Mouse (Mus musculus): ENCODE results near the gene Lamb3. TPM values are rescaled to one million over a fixed set of nuclear protein-coding genes. Genes with fewer than 3 reads are reported as not detected.

The Lamb3 gene
- polyA plus RNA-seq, 1 experiment from 2014 or later = 0.49 TPM

DNA sequence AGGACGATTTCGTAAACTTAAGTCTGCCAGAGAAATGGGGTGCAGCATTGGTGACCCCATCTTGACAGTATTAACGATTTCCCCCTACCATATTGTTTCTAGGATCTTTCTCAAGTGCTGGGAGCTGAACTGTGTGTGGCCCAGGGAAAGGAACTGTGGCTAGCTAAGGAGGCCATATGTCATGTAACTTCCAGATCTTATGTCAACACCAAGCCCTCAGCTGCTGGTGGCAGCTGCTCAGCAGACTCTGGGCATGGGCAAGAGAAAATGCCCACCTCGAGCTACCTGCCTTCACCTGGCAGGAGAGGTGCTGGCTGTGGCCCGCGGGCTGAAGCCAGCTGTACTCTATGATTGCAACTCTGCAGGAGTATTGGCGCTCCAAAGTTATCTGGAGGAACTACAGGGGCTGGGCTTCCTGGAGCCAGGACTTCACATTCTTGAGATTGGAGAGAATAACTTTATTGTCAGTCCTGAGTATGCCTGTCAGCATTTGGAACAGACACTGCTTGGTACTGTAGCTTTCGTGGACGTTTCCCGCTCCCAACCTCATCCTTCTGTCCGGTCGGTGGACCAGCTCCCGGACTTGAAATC lies 33.3 kb upstream of the Lamb3 start:
- H3K36me3 ChIP-seq (ENCODE audit: control insufficient read depth, insufficient read depth, low read length) = no peaks in the 10 kb centered on the region
- WGBS = 86% methylated on average over 13 of the region's 13 CpGs
- H3K27ac ChIP-seq (ENCODE audit: low read depth, low read length) = peak overlapping the region; percentile 83
- no peaks in the 10 kb centered on the region for H3K27me3 ChIP-seq (ENCODE audit: control insufficient read depth, insufficient read depth, low read length)
- no peaks in the 10 kb centered on the region for H3K9me3 ChIP-seq (ENCODE audit: control insufficient read depth, low read length)
- ATAC-seq (ENCODE audit: low FRiP score, low TSS enrichment) = no peak
- H3K4me1 ChIP-seq (ENCODE audit: control insufficient read depth, insufficient read depth, low read length) = peaks cover 22% of the 10 kb centered on the region; the same call in 1 of the 2 replicates
- peak overlapping the region; percentile 77 for H3K4me3 ChIP-seq (ENCODE audit: low read length)
- peak overlapping the region; percentile 79; the same call in 1 of the 2 replicates for H3K9ac ChIP-seq (ENCODE audit: low read depth, low read length)
- peak overlapping the region; percentile 69 for H3K4me2 ChIP-seq (replicated peaks; ENCODE audit: low read depth, low read length)

- Histone ChIP-seq H3K4me3 (ENCODE audit: low read length) (no peak overlapping the region), H3K4me1 (ENCODE audit: control insufficient read depth, insufficient read depth, low read length) (no peaks in the 10 kb centered on the region), H3K27me3 (ENCODE audit: control insufficient read depth, insufficient read depth, low read length) (no peaks in the 10 kb centered on the region), H3K36me3 (ENCODE audit: control insufficient read depth, insufficient read depth, low read length) (no peaks in the 10 kb centered on the region), H3K9me3 (ENCODE audit: control insufficient read depth, low read length) (no peaks in the 10 kb centered on the region), H3K4me2 (replicated peaks; ENCODE audit: low read depth, low read length) (no peak overlapping the region), H3K9ac (ENCODE audit: low read depth, low read length) (no peak overlapping the region), H3K27ac (ENCODE audit: low read depth, low read length) (no peak overlapping the region)
- 73% methylated on average over 3 of the region's 3 CpGs for WGBS
- no peak for ATAC-seq (ENCODE audit: low FRiP score, low TSS enrichment)
Observed at GRCm38 (mm10) chr1:193181104-193181503, 26.4 kb upstream of the Lamb3 start.

DNA sequence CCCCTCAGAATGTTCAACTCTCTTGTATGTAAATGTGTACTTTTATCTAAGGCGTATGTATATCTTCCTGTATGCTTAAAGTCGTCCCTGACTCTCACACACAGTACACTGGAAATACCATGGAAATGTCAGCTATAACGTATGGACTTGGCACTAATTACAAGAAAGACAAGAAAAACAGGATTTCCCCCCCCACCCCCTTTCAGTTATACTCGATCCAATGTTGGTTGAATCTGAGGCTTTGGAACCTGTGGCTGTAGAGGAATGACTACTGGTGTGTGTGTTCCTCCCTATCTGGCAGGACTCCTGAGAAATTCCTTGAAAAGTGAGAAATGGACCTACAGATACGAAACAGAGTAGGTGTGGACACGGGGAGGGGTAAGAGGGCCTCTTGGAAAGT lies 19.2 kb upstream of the Lamb3 start:
- H3K27ac ChIP-seq (ENCODE audit: low read depth, low read length) = no peak overlapping the region
- no peaks in the 10 kb centered on the region for H3K36me3 ChIP-seq (ENCODE audit: control insufficient read depth, insufficient read depth, low read length)
- H3K4me1 ChIP-seq (ENCODE audit: control insufficient read depth, insufficient read depth, low read length) = peaks cover 15% of the 10 kb centered on the region
- WGBS = 72% methylated on average over 6 of the region's 6 CpGs
- no peak overlapping the region for H3K4me2 ChIP-seq (replicated peaks; ENCODE audit: low read depth, low read length)
- no peaks in the 10 kb centered on the region for H3K9me3 ChIP-seq (ENCODE audit: control insufficient read depth, low read length)
- no peaks in the 10 kb centered on the region for H3K27me3 ChIP-seq (ENCODE audit: control insufficient read depth, insufficient read depth, low read length)
- ATAC-seq (ENCODE audit: low FRiP score, low TSS enrichment) = no peak
- no peak overlapping the region for H3K9ac ChIP-seq (ENCODE audit: low read depth, low read length)
- H3K4me3 ChIP-seq (ENCODE audit: low read length) = no peak overlapping the region

GRCm38 (mm10) chr1:193189151-193189621 lies 18.3 kb upstream of the Lamb3 start:
- Histone ChIP-seq H3K9me3 (ENCODE audit: control insufficient read depth, low read length) (no peaks in the 10 kb centered on the region), H3K27ac (ENCODE audit: low read depth, low read length) (peak overlapping the region; percentile 33), H3K4me3 (ENCODE audit: low read length) (no peak overlapping the region), H3K9ac (ENCODE audit: low read depth, low read length) (no peak overlapping the region), H3K27me3 (ENCODE audit: control insufficient read depth, insufficient read depth, low read length) (no peaks in the 10 kb centered on the region), H3K4me1 (ENCODE audit: control insufficient read depth, insufficient read depth, low read length) (peaks cover 15% of the 10 kb centered on the region), H3K36me3 (ENCODE audit: control insufficient read depth, insufficient read depth, low read length) (no peaks in the 10 kb centered on the region), H3K4me2 (replicated peaks; ENCODE audit: low read depth, low read length) (no peak overlapping the region)
- peak; percentile 93 for ATAC-seq (ENCODE audit: low FRiP score, low TSS enrichment)
- WGBS = 34% methylated on average over 9 of the region's 9 CpGs

- no peak overlapping the region for H3K4me3 ChIP-seq (ENCODE audit: low read length)
- H3K4me1 ChIP-seq (ENCODE audit: control insufficient read depth, insufficient read depth, low read length) = peaks cover 15% of the 10 kb centered on the region
- H3K36me3 ChIP-seq (ENCODE audit: control insufficient read depth, insufficient read depth, low read length) = no peaks in the 10 kb centered on the region
- H3K9me3 ChIP-seq (ENCODE audit: control insufficient read depth, low read length) = no peaks in the 10 kb centered on the region
- WGBS = 40% methylated on average over 3 of the region's 3 CpGs
- peak overlapping the region; percentile 18; the same call in 1 of the 2 replicates for H3K27ac ChIP-seq (ENCODE audit: low read depth, low read length)
- H3K9ac ChIP-seq (ENCODE audit: low read depth, low read length) = no peak overlapping the region
- ATAC-seq (ENCODE audit: low FRiP score, low TSS enrichment) = no peak
- H3K4me2 ChIP-seq (replicated peaks; ENCODE audit: low read depth, low read length) = no peak overlapping the region
- no peaks in the 10 kb centered on the region for H3K27me3 ChIP-seq (ENCODE audit: control insufficient read depth, insufficient read depth, low read length)
Observed at GRCm38 (mm10) chr1:193189771-193190170, 17.7 kb upstream of the Lamb3 start.

DNA sequence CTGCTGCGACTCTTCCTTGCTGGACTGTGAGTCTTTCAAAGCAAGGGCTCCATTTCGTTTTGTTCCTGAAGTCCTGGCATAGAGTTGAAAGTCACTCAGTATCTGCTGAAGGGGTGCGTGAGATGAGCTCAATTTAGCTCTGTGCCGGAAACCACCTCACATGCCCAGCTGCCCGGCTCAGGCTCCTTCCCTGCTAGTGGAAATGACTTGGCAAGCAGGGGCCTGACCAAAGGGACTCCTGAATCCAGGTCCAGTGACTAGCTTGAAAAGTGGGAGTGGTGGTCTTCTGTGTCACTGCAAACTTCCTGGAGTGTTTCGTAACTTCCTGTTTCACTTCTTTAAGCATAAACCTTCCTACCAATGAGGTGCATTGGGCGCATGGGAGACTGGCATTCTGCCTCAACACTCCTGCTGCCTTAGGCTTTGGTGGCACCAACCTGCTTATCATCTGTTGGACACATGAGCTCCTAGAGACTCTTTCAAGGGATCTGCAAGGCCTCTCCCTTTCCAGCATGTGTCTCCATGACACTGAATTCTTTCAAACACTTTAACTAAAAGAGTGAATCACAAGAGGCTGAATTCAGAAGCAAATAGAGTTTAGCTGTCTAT lies 15.7 kb upstream of the Lamb3 start:
- no peak overlapping the region for H3K4me3 ChIP-seq (ENCODE audit: low read length)

DNA sequence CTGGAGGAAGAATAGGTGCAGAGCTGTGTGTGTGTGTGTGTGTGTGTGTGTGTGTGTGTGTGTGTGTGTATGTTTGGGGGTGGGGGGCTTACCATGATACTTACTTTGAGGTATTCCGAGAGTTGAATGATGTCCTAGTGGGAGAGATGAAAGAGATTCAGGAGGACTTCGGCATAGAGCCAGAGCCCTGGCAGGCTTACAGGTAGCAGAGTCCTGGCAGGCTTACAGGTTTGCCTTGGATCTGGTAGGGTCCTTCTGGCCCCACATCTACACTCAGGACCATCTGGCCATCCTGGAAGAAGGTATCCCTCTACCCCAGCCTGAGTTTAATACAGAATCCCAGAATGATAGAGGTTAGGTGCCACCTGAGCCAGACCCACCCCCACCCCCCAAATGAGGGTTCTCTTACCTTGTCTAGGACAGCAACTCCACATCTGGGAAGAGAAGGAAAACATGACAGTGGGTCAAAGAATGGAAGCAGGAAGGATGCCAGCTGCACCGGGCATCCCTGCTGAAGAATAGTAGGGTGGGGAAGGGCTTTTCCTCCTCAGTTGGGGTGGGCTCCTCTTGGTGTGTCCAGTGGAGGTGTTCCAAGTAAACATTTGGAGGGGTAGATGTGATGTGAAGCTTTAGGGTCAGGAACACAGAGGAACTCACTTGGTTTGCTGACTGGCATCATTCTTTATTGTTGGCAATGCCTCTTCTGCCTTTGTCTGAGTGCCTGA lies 12.9 kb upstream of the Lamb3 start:
- Histone ChIP-seq H3K27ac (ENCODE audit: low read depth, low read length) (no peak overlapping the region), H3K27me3 (ENCODE audit: control insufficient read depth, insufficient read depth, low read length) (no peaks in the 10 kb centered on the region), H3K9ac (ENCODE audit: low read depth, low read length) (no peak overlapping the region; the same call in 1 of the 2 replicates), H3K4me2 (replicated peaks; ENCODE audit: low read depth, low read length) (no peak overlapping the region), H3K4me3 (ENCODE audit: low read length) (no peak overlapping the region), H3K4me1 (ENCODE audit: control insufficient read depth, insufficient read depth, low read length) (peaks cover 8% of the 10 kb centered on the region), H3K36me3 (ENCODE audit: control insufficient read depth, insufficient read depth, low read length) (no peaks in the 10 kb centered on the region), H3K9me3 (ENCODE audit: control insufficient read depth, low read length) (no peaks in the 10 kb centered on the region)
- 89% methylated on average over 3 of the region's 3 CpGs for WGBS
- ATAC-seq (ENCODE audit: low FRiP score, low TSS enrichment) = no peak

More for the DNA sequence above, 15.7 kb upstream of the Lamb3 start:
- no peaks in the 10 kb centered on the region for H3K27me3 ChIP-seq (ENCODE audit: control insufficient read depth, insufficient read depth, low read length)
- WGBS = 88% methylated on average over 7 of the region's 7 CpGs
- H3K9ac ChIP-seq (ENCODE audit: low read depth, low read length) = no peak overlapping the region
- no peak overlapping the region for H3K4me2 ChIP-seq (replicated peaks; ENCODE audit: low read depth, low read length)
- H3K9me3 ChIP-seq (ENCODE audit: control insufficient read depth, low read length) = no peaks in the 10 kb centered on the region
- ATAC-seq (ENCODE audit: low FRiP score, low TSS enrichment) = no peak
- no peak overlapping the region for H3K27ac ChIP-seq (ENCODE audit: low read depth, low read length)
- no peaks in the 10 kb centered on the region for H3K36me3 ChIP-seq (ENCODE audit: control insufficient read depth, insufficient read depth, low read length)
- peaks cover 15% of the 10 kb centered on the region for H3K4me1 ChIP-seq (ENCODE audit: control insufficient read depth, insufficient read depth, low read length)

DNA sequence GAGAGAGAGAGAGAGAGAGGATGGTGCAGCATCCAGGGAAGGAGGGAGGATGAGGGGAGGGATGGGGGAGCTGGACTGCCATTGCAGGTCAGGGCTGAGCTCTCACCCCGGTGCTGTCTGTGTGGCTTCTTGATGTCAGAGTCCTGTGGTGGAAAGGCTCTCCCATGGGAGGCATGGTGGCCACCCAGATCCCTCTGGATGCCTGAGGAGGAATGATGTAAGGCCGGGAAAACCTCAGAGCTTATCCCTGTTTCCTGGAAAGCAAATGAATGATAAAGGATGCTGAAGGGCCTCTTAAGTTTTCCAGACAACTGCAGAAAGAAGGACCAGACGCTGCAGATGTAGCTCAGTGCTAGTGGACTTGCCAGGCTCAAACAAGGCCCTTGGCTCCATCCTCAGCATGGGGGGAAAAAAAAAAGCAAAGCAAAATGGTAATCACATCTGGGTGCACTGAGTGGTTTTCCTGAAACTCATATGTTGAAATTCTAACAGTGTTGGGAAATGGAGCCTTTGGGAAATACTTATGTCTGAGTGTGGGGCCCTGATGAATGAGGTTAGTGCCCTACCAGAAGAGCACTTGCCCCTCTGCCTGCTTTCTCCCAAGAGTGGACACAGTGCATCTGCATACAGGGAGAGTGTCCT lies 12.2 kb upstream of the Lamb3 start:
- ATAC-seq (ENCODE audit: low FRiP score, low TSS enrichment) = no peak

More for the DNA sequence above, 12.2 kb upstream of the Lamb3 start:
- H3K9me3 ChIP-seq (ENCODE audit: control insufficient read depth, low read length) = no peaks in the 10 kb centered on the region
- H3K4me1 ChIP-seq (ENCODE audit: control insufficient read depth, insufficient read depth, low read length) = peaks cover under 1% of the 10 kb centered on the region; the same call in 1 of the 2 replicates
- no peaks in the 10 kb centered on the region for H3K36me3 ChIP-seq (ENCODE audit: control insufficient read depth, insufficient read depth, low read length)
- H3K4me2 ChIP-seq (replicated peaks; ENCODE audit: low read depth, low read length) = no peak overlapping the region
- no peak overlapping the region for H3K9ac ChIP-seq (ENCODE audit: low read depth, low read length)
- no peak overlapping the region for H3K4me3 ChIP-seq (ENCODE audit: low read length)
- H3K27me3 ChIP-seq (ENCODE audit: control insufficient read depth, insufficient read depth, low read length) = no peaks in the 10 kb centered on the region
- no peak overlapping the region for H3K27ac ChIP-seq (ENCODE audit: low read depth, low read length)
- WGBS = 65% methylated on average over 3 of the region's 3 CpGs

Data from kidney, embryonic 14.5 days (tissue).